Mouse (Mus musculus): ENCODE results near the gene Hhat. TPM values are rescaled to one million over a fixed set of nuclear protein-coding genes. Genes with fewer than 3 reads are reported as not detected.

The Hhat gene
- total and polyA plus RNA-seq, 3 experiments, result 0.39 to 1.0 TPM; not detected in 1

- Histone ChIP-seq H3K27me3 (ENCODE audit: control insufficient read depth in 1 of 2, insufficient read depth in 2 of 2, low read length in 2 of 2) (no peaks in the 10 kb centered on the region; a peak in 2 of 4 replicates), H3K27ac (ENCODE audit: control insufficient read depth, low read depth, low read length) (no peak overlapping the region), H3K4me1 (ENCODE audit: control insufficient read depth in 1 of 2, insufficient read depth in 2 of 2, low read length in 2 of 2) (no peaks in the 10 kb centered on the region), H3K4me3 (ENCODE audit: control insufficient read depth in 1 of 2, insufficient read depth in 1 of 2, low read depth in 2 of 2, low read length in 2 of 2) (no peak overlapping the region), H3K9ac (ENCODE audit: control insufficient read depth, low read depth, low read length, poor library complexity, severe bottlenecking) (no peak overlapping the region), H3K36me3 (ENCODE audit: control insufficient read depth in 1 of 2, insufficient read depth in 2 of 2, low read length in 2 of 2) (no peaks in the 10 kb centered on the region), H3K79me2 (ENCODE audit: control insufficient read depth, insufficient read depth, low read length, poor library complexity) (no peaks in the 10 kb centered on the region), H3K9me3 (replicated peaks; ENCODE audit: insufficient read depth, low read length) (no peaks in the 10 kb centered on the region)
- TF ChIP-seq CTCF (IDR thresholded peaks at IDR 0.05 in 2 of 3, conservative IDR thresholded peaks at IDR 0.05 in 1 of 3; ENCODE audit: control insufficient read depth in 1 of 3, insufficient read depth in 1 of 3, low read depth in 2 of 3, low read length in 3 of 3, poor library complexity in 1 of 3, severe bottlenecking in 1 of 3), result peak in 2 of 3 experiments; percentile 4 to 41; a peak in 2 of 6 replicates
- no peak for TF ChIP-seq UBTF (IDR thresholded peaks at IDR 0.05; ENCODE audit: borderline replicate concordance, insufficient read depth, low read depth, low read length)
- TF ChIP-seq RAD21 (IDR thresholded peaks at IDR 0.05; ENCODE audit: low read depth, low read length), result peak; percentile 46
- no peak for TF ChIP-seq MAX (IDR thresholded peaks at IDR 0.05; ENCODE audit: low read length)
- TF ChIP-seq ELF1 (IDR thresholded peaks at IDR 0.05; ENCODE audit: low read depth, low read length), result no peak
- no peak for TF ChIP-seq ZC3H11A (IDR thresholded peaks at IDR 0.05; ENCODE audit: low read depth, low read length)
- no peak for TF ChIP-seq SIN3A (IDR thresholded peaks at IDR 0.05; ENCODE audit: low read length)
- TF ChIP-seq SMC3 (IDR thresholded peaks at IDR 0.05; ENCODE audit: low read depth, low read length), result peak; percentile 54
- TF ChIP-seq ZMIZ1 (IDR thresholded peaks at IDR 0.05; ENCODE audit: low read depth, low read length), result no peak
- no peak for TF ChIP-seq MYB (IDR thresholded peaks at IDR 0.05; ENCODE audit: low read depth, low read length)
- no peak for TF ChIP-seq POLR2AphosphoS2 (IDR thresholded peaks at IDR 0.05; ENCODE audit: low read length)
- no peak for TF ChIP-seq E2F4 (IDR thresholded peaks at IDR 0.05; ENCODE audit: borderline replicate concordance, low read depth, low read length)
- DNase-seq (ENCODE audit: low read depth, low spot score), result no peak
Observed at GRCm38 (mm10) chr1:192546843-192547242, 224.2 kb downstream of the Hhat start.

DNA sequence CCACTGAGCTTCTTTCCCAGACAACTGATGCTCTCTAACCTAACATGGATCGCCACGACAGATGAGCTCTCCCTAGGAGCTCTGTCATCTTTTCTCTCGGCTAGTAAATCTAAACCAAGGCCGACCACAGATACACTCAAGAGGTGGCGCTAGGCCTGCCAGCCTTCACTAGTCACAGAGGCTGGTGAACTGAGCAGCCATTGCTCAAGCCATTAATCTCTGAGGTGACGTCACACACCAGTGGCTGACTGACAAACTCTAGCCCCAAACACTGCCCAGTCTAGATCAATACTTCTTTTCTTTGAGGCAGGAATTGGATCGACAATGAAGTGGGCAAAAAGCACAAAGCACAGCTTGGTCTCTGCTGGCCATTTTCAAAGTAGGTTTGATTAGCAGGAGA lies 226.1 kb downstream of the Hhat start:
- Histone ChIP-seq H3K27ac (ENCODE audit: control insufficient read depth, low read depth, low read length) (no peak overlapping the region), H3K79me2 (ENCODE audit: control insufficient read depth, insufficient read depth, low read length, poor library complexity) (no peaks in the 10 kb centered on the region), H3K9me3 (replicated peaks; ENCODE audit: insufficient read depth, low read length) (no peaks in the 10 kb centered on the region), H3K9ac (ENCODE audit: control insufficient read depth, low read depth, low read length, poor library complexity, severe bottlenecking) (no peak overlapping the region), H3K4me1 (ENCODE audit: control insufficient read depth in 1 of 2, insufficient read depth in 2 of 2, low read length in 2 of 2) (no peaks in the 10 kb centered on the region; a peak in 1 of 4 replicates), H3K4me3 (ENCODE audit: control insufficient read depth in 1 of 2, insufficient read depth in 1 of 2, low read depth in 2 of 2, low read length in 2 of 2) (no peak overlapping the region), H3K36me3 (ENCODE audit: control insufficient read depth in 1 of 2, insufficient read depth in 2 of 2, low read length in 2 of 2) (no peaks in the 10 kb centered on the region), H3K27me3 (ENCODE audit: control insufficient read depth in 1 of 2, insufficient read depth in 2 of 2, low read length in 2 of 2) (no peaks in the 10 kb centered on the region; a peak in 2 of 4 replicates)
- no peak for DNase-seq (ENCODE audit: low read depth, low spot score)
- no peak for TF ChIP-seq HCFC1 (IDR thresholded peaks at IDR 0.05; ENCODE audit: low read depth, low read length)
- TF ChIP-seq BHLHE40 (IDR thresholded peaks at IDR 0.05; ENCODE audit: borderline replicate concordance, low read depth, low read length), result no peak
- TF ChIP-seq MYC (IDR thresholded peaks at IDR 0.05; ENCODE audit: low read depth, low read length), result no peak
- no peak for TF ChIP-seq RAD21 (IDR thresholded peaks at IDR 0.05; ENCODE audit: low read depth, low read length)
- TF ChIP-seq ZNF384 (IDR thresholded peaks at IDR 0.05; ENCODE audit: low read depth, low read length), result no peak

Measured in MEL (cell line).